Comparison of ENCODE assay signal across 8 mouse cellular contexts in the genomic region with DNA sequence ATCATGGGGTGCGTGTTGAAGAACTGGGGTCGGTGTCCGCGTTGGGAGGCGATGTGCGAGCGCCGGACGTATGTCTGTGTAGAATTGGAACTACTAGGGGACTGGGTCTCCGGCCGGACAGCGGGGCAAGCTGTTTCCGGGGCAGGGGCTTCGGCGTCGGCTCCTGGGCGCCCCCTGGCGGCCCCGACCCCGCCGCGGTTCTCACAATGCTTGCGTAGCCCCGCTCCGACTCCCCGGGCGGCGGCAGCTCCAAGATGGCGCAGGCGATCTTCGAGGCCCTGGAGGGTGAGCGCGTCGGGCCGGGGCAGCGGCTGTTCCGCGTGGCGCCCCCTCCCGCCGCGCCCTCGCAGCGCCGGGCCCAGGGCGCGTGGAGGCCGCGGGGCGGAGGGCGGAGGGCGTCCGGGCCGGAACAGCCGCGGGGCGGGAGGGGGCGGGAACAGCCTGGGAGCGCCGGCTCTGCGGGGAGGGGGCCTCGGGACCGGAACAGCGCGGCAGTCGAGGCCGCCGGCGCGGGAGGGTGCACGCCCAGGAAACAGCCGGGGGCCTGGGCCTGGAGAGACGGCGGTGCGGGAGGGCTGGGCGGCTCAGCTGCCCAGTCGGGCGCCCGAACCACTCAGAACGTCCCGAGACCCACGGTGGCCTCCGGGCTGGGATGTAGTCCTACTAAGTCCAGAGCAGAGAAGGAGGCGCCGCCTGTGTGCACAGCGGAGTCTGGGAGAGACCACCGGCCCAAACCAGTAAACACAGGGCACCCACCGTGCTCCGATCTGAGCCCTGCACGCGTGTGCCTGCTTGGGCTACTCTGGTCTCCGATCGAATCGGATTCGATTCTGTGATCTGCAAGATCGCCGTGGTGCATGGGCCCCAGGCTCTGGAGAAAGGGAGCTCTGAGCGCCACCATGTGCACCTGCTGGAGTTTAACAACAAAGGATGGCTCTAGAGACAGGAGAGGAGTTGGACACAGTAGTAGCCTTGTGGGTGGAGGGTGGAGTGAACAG. TPM values are rescaled to one million over a fixed set of nuclear protein-coding genes. Genes with fewer than 3 reads are reported as not detected.
DNase-seq lines count a peak whose midpoint lies in the region; ATAC-seq and TF ChIP-seq lines count a peak whose summit lies in the region.

Zfp341 (plus strand) TSS at position 180 of the 998 bp plus-strand sequence.
4930519P11Rik (minus strand) TSS at position 320 of the 998 bp plus-strand sequence.

- TF ChIP-seq POLR2A in brain, embryonic 14.5 days (IDR thresholded peaks at IDR 0.05; ENCODE audit: borderline replicate concordance, extremely low read depth, insufficient read depth, insufficient read length, poor library complexity, severe bottlenecking): peak; percentile 93
- TF ChIP-seq POLR2A in myocyte (IDR thresholded peaks at IDR 0.05; ENCODE audit: insufficient read length, low read depth): peak; percentile 73

- peak; percentile 93 for ATAC-seq in heart, embryonic 12.5 days (ENCODE audit: insufficient number of reproducible peaks, low FRiP score)
- peak; percentile 96 for ATAC-seq in kidney, embryonic 16.5 days (ENCODE audit: low FRiP score, low TSS enrichment)
- peak; percentile 87 for ATAC-seq in liver, embryonic 11.5 days (replicated peaks; ENCODE audit: low FRiP score)

- peak; percentile 96 for DNase-seq in CD4-positive, CD25-positive, alpha-beta regulatory T cell, adult 2 months (ENCODE audit: low read depth, low spot score)
- DNase-seq in brain, embryonic 14.5 days (ENCODE audit: low read depth): peak; percentile 97
- DNase-seq in liver, embryonic 11.5 days (ENCODE audit: low spot score): peak; percentile 91
- DNase-seq in spleen, postnatal 4 days (ENCODE audit: low spot score in 2 of 2): peak; percentile 89 to 96

- no peaks in the 10 kb centered on the region for H3K79me2 ChIP-seq in myocyte (ENCODE audit: control insufficient read depth, insufficient read depth)

- peak within 1 kb of the TSS; percentile 95 for H3K27ac ChIP-seq in heart, embryonic 12.5 days (ENCODE audit: poor library complexity, severe bottlenecking)
- H3K27ac ChIP-seq in kidney, embryonic 16.5 days (ENCODE audit: low read length): peak within 1 kb of the TSS; percentile 97
- peak within 1 kb of the TSS; percentile 96 for H3K27ac ChIP-seq in liver, embryonic 11.5 days (ENCODE audit: low read depth, low read length)

- H3ac ChIP-seq in myocyte (ENCODE audit: control insufficient read depth, insufficient read length): peak within 1 kb of the TSS; percentile 38

- no peaks in the 10 kb centered on the region for H3K27me3 ChIP-seq in erythroblast, embryonic 14.5 days (ENCODE audit: control insufficient read depth)
- no peaks in the 10 kb centered on the region for H3K27me3 ChIP-seq in heart, embryonic 12.5 days (replicated peaks)
- no peaks in the 10 kb centered on the region for H3K27me3 ChIP-seq in kidney, embryonic 16.5 days (ENCODE audit: insufficient read depth, low read length)
- no peaks in the 10 kb centered on the region for H3K27me3 ChIP-seq in liver, embryonic 11.5 days (replicated peaks; ENCODE audit: control insufficient read depth, insufficient read depth, low read length)
- H3K27me3 ChIP-seq in myocyte (ENCODE audit: control insufficient read depth, insufficient read depth, insufficient read length): peaks cover 3% of the 10 kb centered on the region

- peaks cover 77% of the 10 kb centered on the region for H3K4me1 ChIP-seq in erythroblast, embryonic 14.5 days (ENCODE audit: control insufficient read depth)
- H3K4me1 ChIP-seq in heart, embryonic 12.5 days (replicated peaks): peaks cover 24% of the 10 kb centered on the region; the same call in 1 of the 2 replicates
- peaks cover 5% of the 10 kb centered on the region for H3K4me1 ChIP-seq in kidney, embryonic 16.5 days (ENCODE audit: insufficient read depth, low read length)
- peaks cover 14% of the 10 kb centered on the region for H3K4me1 ChIP-seq in liver, embryonic 11.5 days (replicated peaks; ENCODE audit: control insufficient read depth, insufficient read depth, low read length)

- H3K4me2 ChIP-seq in heart, embryonic 12.5 days: peak within 1 kb of the TSS; percentile 85
- peak within 1 kb of the TSS; percentile 75 for H3K4me2 ChIP-seq in kidney, embryonic 16.5 days (replicated peaks; ENCODE audit: low read depth, low read length)
- H3K4me2 ChIP-seq in liver, embryonic 11.5 days: peak within 1 kb of the TSS; percentile 84
- peak within 1 kb of the TSS; percentile 95 for H3K4me2 ChIP-seq in myocyte (ENCODE audit: low read depth)

- H3K9ac ChIP-seq in heart, embryonic 12.5 days: peak within 1 kb of the TSS; percentile 81
- peak within 1 kb of the TSS; percentile 85 for H3K9ac ChIP-seq in kidney, embryonic 16.5 days (replicated peaks; ENCODE audit: low read length)
- H3K9ac ChIP-seq in liver, embryonic 11.5 days (ENCODE audit: low read depth, low read length): peak within 1 kb of the TSS; percentile 83

- peak within 1 kb of the TSS; percentile 72 for H3K4me3 ChIP-seq in erythroblast, embryonic 14.5 days (replicated peaks)
- H3K4me3 ChIP-seq in heart, embryonic 12.5 days: peak within 1 kb of the TSS; percentile 59
- H3K4me3 ChIP-seq in kidney, embryonic 16.5 days (ENCODE audit: low read length): peak within 1 kb of the TSS; percentile 61
- H3K4me3 ChIP-seq in liver, embryonic 11.5 days (ENCODE audit: low read depth, low read length): peak within 1 kb of the TSS; percentile 64
- H3K4me3 ChIP-seq in myocyte: peak within 1 kb of the TSS; percentile 38

- H3K36me3 ChIP-seq in erythroblast, embryonic 14.5 days (ENCODE audit: control insufficient read depth): peaks cover 4% of the 10 kb centered on the region
- H3K36me3 ChIP-seq in heart, embryonic 12.5 days: no peaks in the 10 kb centered on the region
- no peaks in the 10 kb centered on the region for H3K36me3 ChIP-seq in kidney, embryonic 16.5 days (ENCODE audit: insufficient read depth, low read length)
- no peaks in the 10 kb centered on the region for H3K36me3 ChIP-seq in liver, embryonic 11.5 days (ENCODE audit: control insufficient read depth, insufficient read depth, low read length)
- H3K36me3 ChIP-seq in myocyte (ENCODE audit: control insufficient read depth, insufficient read depth): no peaks in the 10 kb centered on the region

- under 1% methylated on average over 95 of the region's 98 CpGs for WGBS in heart, embryonic 12.5 days
- under 1% methylated on average over 83 of the region's 98 CpGs for whole genome bisulfite sequencing in kidney, embryonic 16.5 days
- WGBS in liver, embryonic 11.5 days: under 1% methylated on average over 98 of the region's 98 CpGs

- H3K9me3 ChIP-seq in erythroblast, embryonic 14.5 days (ENCODE audit: control insufficient read depth, low read length): no peaks in the 10 kb centered on the region
- H3K9me3 ChIP-seq in heart, embryonic 12.5 days (replicated peaks): no peaks in the 10 kb centered on the region
- H3K9me3 ChIP-seq in kidney, embryonic 16.5 days (ENCODE audit: low read length): no peaks in the 10 kb centered on the region
- no peaks in the 10 kb centered on the region for H3K9me3 ChIP-seq in liver, embryonic 11.5 days (ENCODE audit: control insufficient read depth, low read length)

- peak; percentile 81 for TF ChIP-seq CTCF in brain, embryonic 14.5 days (IDR thresholded peaks at IDR 0.05; ENCODE audit: borderline replicate concordance, extremely low read depth, insufficient read depth, insufficient read length)

TF ChIP-seq in myocyte, 11 proteins besides CTCF, POLR2A, EP300 and RAD21:
- TF ChIP-seq TCF12 (IDR thresholded peaks at IDR 0.05; ENCODE audit: insufficient read depth, poor library complexity, severe bottlenecking) (no peak), MYOG (IDR thresholded peaks at IDR 0.05; ENCODE audit: control insufficient read depth in 1 of 3, insufficient read depth in 1 of 3, insufficient read length in 2 of 3, low read depth in 2 of 3) (peak in 2 of 3 experiments; percentile 11 to 41), POLR2AphosphoS2 (IDR thresholded peaks at IDR 0.05; ENCODE audit: insufficient read length, low read depth) (peak; percentile 69), MYOD1 (IDR thresholded peaks at IDR 0.05; ENCODE audit: control insufficient read depth in 1 of 3, insufficient read length in 2 of 3, low read depth in 2 of 3) (peak in 1 of 3 experiments; percentile 62)

RNA-seq across cellular contexts. Expression of gene Zfp341, which starts in this region (rescaled TPM):
- 17.6 and 18.7 TPM in 2 replicates for polyA plus RNA-seq in brain, embryonic 14.5 days (2012; rRNA removed)
- 2.0 and 2.1 TPM in 2 replicates for polyA plus RNA-seq in erythroblast, embryonic 14.5 days (2012)
- 0.78 and 0.82 TPM in 2 replicates for polyA plus RNA-seq in heart, embryonic 12.5 days (2016; fragmentation: Nextera tagmentation; extraction: Ambion mirVana)
- polyA plus RNA-seq in kidney, embryonic 16.5 days (2015; fragmentation: Nextera tagmentation; extraction: Ambion mirVana): 1.2 and 1.3 TPM in 2 replicates
- polyA plus RNA-seq in liver, embryonic 11.5 days (2014; fragmentation: Nextera tagmentation; extraction: Ambion mirVana): 1.3 and 1.5 TPM in 2 replicates
- 3.4 TPM for polyA plus RNA-seq in myocyte (2012; fragmentation: generic; extraction: Trizol)

RNA-seq across cellular contexts. Expression of gene 4930519P11Rik, which starts in this region (rescaled TPM):
- 0.22 and 0.69 TPM in 2 replicates for polyA plus RNA-seq in brain, embryonic 14.5 days (2012; rRNA removed)
- polyA plus RNA-seq in erythroblast, embryonic 14.5 days (2012): 0.19 and 0.33 TPM in 2 replicates
- polyA plus RNA-seq in heart, embryonic 12.5 days (2016; fragmentation: Nextera tagmentation; extraction: Ambion mirVana): 0.64 TPM in 1 of 2 replicates, not detected in the other
- 0.40 TPM in 1 of 2 replicates, not detected in the other for polyA plus RNA-seq in kidney, embryonic 16.5 days (2015; fragmentation: Nextera tagmentation; extraction: Ambion mirVana)
- polyA plus RNA-seq in liver, embryonic 11.5 days (2014; fragmentation: Nextera tagmentation; extraction: Ambion mirVana): not detected in 2 replicates
- polyA plus RNA-seq in myocyte (2012; fragmentation: generic; extraction: Trizol): 0.47 TPM

Comparison
In these comparisons a context has a peak if more than half of its experiments do, and no peak if none do; other contexts are left out.
1. Peak in every context shown above with its lines: DNase-seq, ATAC-seq, H3K4me3 ChIP-seq and H3K27ac ChIP-seq.
2. Peak in ATAC-seq, H3K4me3 ChIP-seq, H3K27ac ChIP-seq, H3K9ac ChIP-seq and H3K4me2 ChIP-seq in heart, embryonic 12.5 days; RNA of the genes that start here not detected or under 1 TPM.